Mouse (Mus musculus): ENCODE data around the gene Ly6g5c.

- TF ChIP-seq CTCF (IDR thresholded peaks at IDR 0.05) (no peak), EP300 (IDR thresholded peaks at IDR 0.05) (no peak)
Measured at GRCm38 (mm10) chr17:35127017-35127416, 18.9 kb downstream of the Ly6g5c start.

Data from lung, postnatal 0 days (tissue).